Mouse (Mus musculus) heart, embryonic 14.5 days (tissue): ENCODE data around the gene Palm3. TPM values are rescaled to one million over a fixed set of nuclear protein-coding genes. Genes with fewer than 3 reads are reported as not detected.

Experiments used
- ATAC-seq: fragments of 200-750 bp; cut with Nextera tagmentation; 2 replicates; pipeline ENCODE4 v1.8.0; 2017; ENCODE audit warnings: low read depth, moderate TSS enrichment; ENCODE audit not compliant: insufficient number of reproducible peaks, insufficient read depth, low FRiP score
- H3K27ac ChIP-seq, 2 experiments: fragments of 200-500 bp in 1 of 2; fragments of 300-500 bp in 1 of 2; sonication (generic) in 1 of 2; replicated peaks in 1 of 2; 2 replicates each; pipeline ENCODE4 v1.5.1; 2012 to 2014; ENCODE audit warnings: low read depth in 2 of 2, low read length in 2 of 2, control low read depth in 1 of 2, mild to moderate bottlenecking in 1 of 2, mixed read lengths in 1 of 2; ENCODE audit not compliant: control insufficient read depth in 1 of 2, insufficient read depth in 1 of 2
- H3K27me3 ChIP-seq: fragments of 300-500 bp; sonication (generic); 2 replicates; pipeline ENCODE4 v1.6.1; 2014; ENCODE audit warnings: mild to moderate bottlenecking, low read length, control low read depth; ENCODE audit not compliant: control insufficient read depth, insufficient read depth
- H3K36me3 ChIP-seq: fragments of 300-500 bp; sonication (generic); 2 replicates; pipeline ENCODE4 v1.6.1; 2014; ENCODE audit warnings: mild to moderate bottlenecking, control low read depth, low read length, mixed read lengths; ENCODE audit not compliant: control insufficient read depth, insufficient read depth
- H3K4me1 ChIP-seq, 2 experiments: fragments of 200-500 bp in 1 of 2; fragments of 300-500 bp in 1 of 2; sonication (generic) in 1 of 2; 2 replicates each; pipeline ENCODE4 v1.6.1; 2012 to 2014; ENCODE audit warnings: low read length in 2 of 2, control low read depth in 1 of 2, mixed read lengths in 1 of 2; ENCODE audit not compliant: control insufficient read depth in 2 of 2, insufficient read depth in 2 of 2
- H3K4me2 ChIP-seq: fragments of 300-500 bp; sonication (generic); 2 replicates; pipeline ENCODE4 v1.6.1; 2014; ENCODE audit warnings: mild to moderate bottlenecking, low read length
- H3K4me3 ChIP-seq, 2 experiments: fragments of 200-500 bp in 1 of 2; fragments of 300-500 bp in 1 of 2; sonication (generic) in 1 of 2; 2 replicates each; pipeline ENCODE4 v1.5.1; 2012 to 2014; ENCODE audit warnings: low read length in 2 of 2, mild to moderate bottlenecking in 2 of 2, control low read depth in 1 of 2, low read depth in 1 of 2, moderate library complexity in 1 of 2; ENCODE audit not compliant: control insufficient read depth in 1 of 2, insufficient read depth in 1 of 2
- H3K9ac ChIP-seq: fragments of 300-500 bp; sonication (generic); 2 replicates; pipeline ENCODE4 v1.6.1; 2014; ENCODE audit warnings: mild to moderate bottlenecking, low read length
- H3K9me3 ChIP-seq: fragments of 300-500 bp; sonication (generic); 2 replicates; pipeline ENCODE4 v1.6.1; 2016; ENCODE audit warnings: low read length, control low read depth; ENCODE audit not compliant: control insufficient read depth
- WGBS: fragments of 180-500 bp; shearing (Covaris S2); extraction: QIAGEN DNeasy Blood & Tissue Kit; methylation state at CpG from one replicate; pipeline ENCODE4 v1.1.7; 2014; 5-methylcytosine and 5-hydroxymethylcytosine counted together
- polyA plus RNA-seq: library from polyadenylated mRNA; unstranded; fragments of >200 nt; fragmentation: Nextera tagmentation; extraction: Ambion mirVana; gene quantifications from 2 replicates; pipeline ENCODE4 v1.2.1, GENCODE M21; 2014

Palm3 gene
- polyA plus RNA-seq, 1 experiment from 2014 or later = 1.2 TPM

GRCm38 (mm10) chr8:84067911-84068310 is 46.6 kb downstream of the Palm3 start:
- Histone ChIP-seq H3K36me3 (no peaks in the 10 kb centered on the region), H3K4me2 (peak overlapping the region; percentile 64), H3K9me3 (no peaks in the 10 kb centered on the region), H3K4me1 (peaks cover 19 to 49% of the 10 kb centered on the region in 2 experiments), H3K27ac (peak overlapping the region in 1 of 2 experiments; percentile 41; a peak in 1 of 4 replicates), H3K9ac (peak overlapping the region; percentile 82; the same call in 1 of the 2 replicates), H3K27me3 (no peaks in the 10 kb centered on the region), H3K4me3 (peak overlapping the region; percentile 3 to 73; a peak in 2 of 4 replicates)
- ATAC-seq = no peak
- 75% methylated on average over 7 of the region's 7 CpGs for whole genome bisulfite sequencing

DNA sequence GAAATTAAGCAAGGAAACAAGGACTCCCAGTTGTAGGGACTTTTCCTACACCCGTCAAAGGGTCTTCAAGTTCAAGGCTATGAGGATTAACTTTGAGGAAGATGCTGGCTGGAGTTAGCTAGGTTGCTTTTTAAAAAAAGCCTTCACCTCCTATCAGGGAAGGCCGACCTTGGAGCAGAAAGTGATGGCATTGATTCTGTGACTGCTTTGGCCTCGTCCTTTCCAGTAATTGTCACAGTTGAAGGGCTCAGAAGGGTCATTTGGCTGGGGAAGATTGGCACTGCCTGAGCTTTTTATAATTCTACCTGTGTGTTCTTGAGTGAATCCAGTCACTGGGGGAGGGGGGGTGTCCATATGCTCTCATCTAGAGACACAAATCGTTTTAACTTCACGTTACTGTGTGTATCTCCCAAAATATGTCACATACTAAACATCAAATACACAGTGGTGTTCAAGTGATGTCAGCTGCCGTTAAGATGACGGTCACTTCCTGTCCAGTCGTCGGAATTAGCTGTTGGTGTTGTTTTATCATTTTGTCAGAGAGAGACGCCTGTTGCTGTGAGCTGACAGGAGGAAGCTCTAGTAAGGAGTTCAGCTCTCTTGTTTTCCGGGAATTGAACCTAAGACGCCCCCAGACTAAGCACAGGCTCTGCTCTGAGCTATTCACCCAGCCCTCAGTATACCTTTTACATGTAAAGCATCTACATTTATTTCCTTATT is 47.2 kb downstream of the Palm3 start:
- ATAC-seq = no peak
- no peaks in the 10 kb centered on the region for H3K36me3 ChIP-seq
- H3K4me3 ChIP-seq = no peak overlapping the region
- peaks cover 19 to 54% of the 10 kb centered on the region in 2 experiments for H3K4me1 ChIP-seq
- H3K27ac ChIP-seq = peak overlapping the region; percentile 26 to 41; a peak in 3 of 4 replicates
- H3K9ac ChIP-seq = peak overlapping the region; percentile 21; the same call in 1 of the 2 replicates
- no peaks in the 10 kb centered on the region for H3K27me3 ChIP-seq
- 41% methylated on average over 12 of the region's 12 CpGs for WGBS
- no peaks in the 10 kb centered on the region for H3K9me3 ChIP-seq
- peak overlapping the region; percentile 64 for H3K4me2 ChIP-seq

DNA sequence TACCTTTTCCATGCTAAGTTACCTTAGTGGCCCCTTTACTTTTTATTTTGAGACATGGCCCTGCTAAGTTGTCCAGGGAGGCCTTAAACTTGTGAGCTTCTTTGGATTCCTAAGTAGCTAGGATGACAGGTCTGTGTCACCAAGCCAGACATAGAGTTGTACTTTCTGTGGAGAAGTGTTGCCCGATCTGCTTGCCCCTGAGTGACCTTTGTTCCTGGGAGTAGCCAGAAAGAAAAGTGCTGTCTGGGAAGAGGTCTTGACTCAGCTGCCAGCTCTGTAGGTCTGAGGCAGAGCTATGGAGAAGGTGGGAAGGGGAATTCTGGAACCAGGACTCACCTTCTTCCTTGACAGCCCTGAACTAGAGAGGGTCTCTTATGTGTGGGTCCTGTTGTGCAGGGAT is 47.9 kb downstream of the Palm3 start:
- Histone ChIP-seq H3K27ac (peak overlapping the region in 1 of 2 experiments; percentile 41; a peak in 1 of 4 replicates), H3K9me3 (no peaks in the 10 kb centered on the region), H3K27me3 (no peaks in the 10 kb centered on the region), H3K4me2 (no peak overlapping the region), H3K4me1 (peaks cover 19 to 54% of the 10 kb centered on the region in 2 experiments), H3K4me3 (no peak overlapping the region), H3K9ac (no peak overlapping the region), H3K36me3 (peaks cover 2% of the 10 kb centered on the region; the same call in 1 of the 2 replicates)
- 23% methylated on average over 1 of the region's 1 CpGs for WGBS
- ATAC-seq = no peak

- Histone ChIP-seq H3K4me1 (peaks cover 19 to 54% of the 10 kb centered on the region in 2 experiments), H3K27ac (no peak overlapping the region), H3K9ac (no peak overlapping the region), H3K4me2 (no peak overlapping the region), H3K36me3 (peaks cover 8% of the 10 kb centered on the region), H3K27me3 (no peaks in the 10 kb centered on the region), H3K9me3 (no peaks in the 10 kb centered on the region), H3K4me3 (no peak overlapping the region)
- 68% methylated on average over 2 of the region's 2 CpGs for WGBS
- ATAC-seq = no peak
Measured at GRCm38 (mm10) chr8:84069750-84070149, 48.5 kb downstream of the Palm3 start.

DNA sequence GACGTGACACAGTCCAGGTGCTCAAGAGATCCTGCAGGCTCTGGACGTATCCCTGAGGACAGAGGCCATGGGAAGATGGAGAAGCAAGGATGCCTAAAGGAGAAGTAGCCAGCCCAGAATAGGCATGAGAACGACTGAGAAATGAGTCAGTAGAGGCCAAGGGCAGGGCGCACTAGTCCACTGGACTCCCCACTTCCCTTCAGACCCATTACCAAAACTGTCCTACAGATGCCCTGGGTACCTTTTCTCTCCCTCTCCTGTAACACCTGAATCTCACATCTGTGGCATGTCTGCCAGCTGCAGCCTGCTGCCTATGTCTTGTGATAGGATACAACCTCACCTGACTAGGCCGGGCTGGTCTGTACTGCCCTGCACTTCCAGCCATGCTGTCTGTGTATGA is 49.0 kb downstream of the Palm3 start:
- H3K27me3 ChIP-seq = no peaks in the 10 kb centered on the region
- no peak overlapping the region for H3K4me3 ChIP-seq
- H3K4me2 ChIP-seq = no peak overlapping the region
- H3K4me1 ChIP-seq = peaks cover 19 to 54% of the 10 kb centered on the region in 2 experiments
- no peak overlapping the region for H3K9ac ChIP-seq
- 75% methylated on average over 5 of the region's 5 CpGs for WGBS
- H3K27ac ChIP-seq = no peak overlapping the region
- no peak for ATAC-seq
- H3K36me3 ChIP-seq = peaks cover 13% of the 10 kb centered on the region
- no peaks in the 10 kb centered on the region for H3K9me3 ChIP-seq

- Histone ChIP-seq H3K4me3 (no peak overlapping the region), H3K9me3 (no peaks in the 10 kb centered on the region), H3K27me3 (no peaks in the 10 kb centered on the region), H3K4me1 (peaks cover 19 to 51% of the 10 kb centered on the region in 2 experiments), H3K4me2 (no peak overlapping the region), H3K36me3 (peaks cover 17% of the 10 kb centered on the region), H3K27ac (no peak overlapping the region), H3K9ac (no peak overlapping the region)
- no peak for ATAC-seq
- WGBS = 76% methylated on average over 2 of the region's 2 CpGs
Measured at GRCm38 (mm10) chr8:84070667-84071066, 49.4 kb downstream of the Palm3 start.

GRCm38 (mm10) chr8:84071921-84072320 is 50.6 kb downstream of the Palm3 start:
- H3K27ac ChIP-seq = no peak overlapping the region
- no peak for ATAC-seq
- H3K36me3 ChIP-seq = peaks cover 28% of the 10 kb centered on the region
- H3K27me3 ChIP-seq = no peaks in the 10 kb centered on the region
- H3K4me1 ChIP-seq = peaks cover 19 to 49% of the 10 kb centered on the region in 2 experiments
- H3K4me2 ChIP-seq = no peak overlapping the region
- 70% methylated on average over 3 of the region's 3 CpGs for WGBS
- H3K9me3 ChIP-seq = no peaks in the 10 kb centered on the region
- no peak overlapping the region for H3K9ac ChIP-seq
- no peak overlapping the region for H3K4me3 ChIP-seq
